Mouse (Mus musculus) large intestine, adult 2 months (tissue): ENCODE data around the gene Eef1akmt1. TPM values are rescaled to one million over a fixed set of nuclear protein-coding genes. Genes with fewer than 3 reads are reported as not detected.

Source experiments
- DNase-seq: peaks from one replicate; pipeline ENCODE4 v3.0.0-alpha.2; 2012; ENCODE audit warnings: low read depth, low spot score
- WGBS: fragments of 180-500 bp; shearing (Covaris S2); methylation state at CpG from one replicate; pipeline ENCODE4 v1.1.7; 2018; 5-methylcytosine and 5-hydroxymethylcytosine counted together
- polyA plus RNA-seq: library from polyadenylated mRNA; depleted of rRNA; stranded (reverse); fragments of >200 nt; gene quantifications from 2 replicates; pipeline ENCODE4 v1.2.3, GENCODE M21; 2012; rRNA removed

Gene Eef1akmt1
- polyA plus RNA-seq = 15.8 and 19.3 TPM in 2 replicates

DNA sequence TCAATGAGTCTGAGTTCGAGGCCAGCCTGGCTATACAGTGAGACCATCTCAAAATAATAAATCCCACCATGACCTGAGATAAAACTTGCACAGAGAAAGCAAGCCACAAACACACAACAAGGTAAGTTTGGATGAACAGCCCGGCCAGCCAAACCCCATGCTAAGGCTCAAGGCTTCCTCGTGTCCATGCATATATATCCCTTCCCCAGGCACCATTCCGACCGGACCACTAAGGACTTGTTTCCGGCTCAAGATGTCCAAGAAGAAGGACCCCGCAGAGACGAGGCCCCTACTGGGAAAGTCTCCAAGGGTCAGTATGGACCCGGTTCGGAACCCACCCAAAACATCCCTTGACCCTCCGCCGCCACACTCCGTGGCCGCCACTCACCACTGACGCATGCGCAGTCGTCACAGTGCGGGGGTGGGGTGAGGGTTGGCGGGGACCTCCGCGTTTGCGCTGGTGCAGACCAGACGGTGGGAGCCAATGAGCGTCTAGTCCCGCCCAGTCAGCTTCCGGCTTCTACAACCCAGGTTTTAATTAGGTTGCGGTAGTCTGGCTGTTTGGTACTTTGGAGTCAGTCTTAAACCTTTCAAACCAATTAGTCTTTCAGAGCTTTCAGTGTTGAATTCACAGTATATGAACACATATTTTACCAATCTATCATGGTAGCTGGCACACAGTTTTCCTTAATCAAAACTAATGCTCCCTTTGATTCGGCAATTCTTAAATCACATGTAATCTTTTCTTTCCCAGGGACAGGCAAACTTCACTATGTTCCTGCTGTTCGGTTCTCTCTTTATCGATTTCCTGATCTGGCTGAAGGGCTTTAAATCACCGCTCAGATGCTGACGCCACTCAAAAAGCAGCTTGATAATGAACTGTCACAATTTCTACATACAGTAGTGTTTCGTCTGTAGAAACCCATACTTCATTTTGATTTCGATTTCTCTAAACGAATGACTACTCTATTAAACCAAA, at the start of gene Eef1akmt1:
Gene Eef1akmt1 (minus strand): TSS at position 458 of the 979 bp plus-strand sequence.
- WGBS = 3% methylated on average over 35 of the region's 35 CpGs
- peak; percentile 93 for DNase-seq

DNA sequence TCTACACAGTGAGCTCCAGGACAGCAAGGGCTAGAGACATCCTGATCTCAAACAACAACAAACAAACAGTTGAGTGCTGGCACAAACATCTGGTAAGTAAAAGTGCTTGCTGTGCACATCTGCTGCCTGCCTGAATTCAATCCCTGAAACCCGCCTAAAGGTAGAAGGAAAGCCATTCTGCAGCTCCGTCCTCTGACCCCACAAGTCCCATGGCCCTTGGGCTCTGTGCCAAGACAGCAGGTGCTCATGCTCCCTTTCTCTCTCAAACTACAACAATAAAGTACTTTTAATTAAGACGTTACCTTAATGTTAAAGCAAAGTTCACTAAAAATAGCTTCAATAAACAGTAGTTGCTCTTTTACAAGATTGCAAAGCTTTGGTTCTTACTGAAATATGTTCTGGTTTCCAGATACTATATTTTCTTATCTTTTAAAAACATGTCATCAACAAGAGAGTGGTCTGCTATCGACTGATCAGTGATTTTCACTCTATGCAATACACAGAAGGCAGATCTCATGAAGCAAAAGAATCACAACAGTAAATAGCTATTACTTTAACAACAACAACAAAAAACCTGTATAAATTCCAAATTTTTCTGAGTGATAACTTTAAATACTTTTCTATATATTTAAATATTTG, 49.3 kb upstream of the Eef1akmt1 start:
- DNase-seq = no peak
- WGBS = 22% methylated on average over 4 of the region's 4 CpGs

DNA sequence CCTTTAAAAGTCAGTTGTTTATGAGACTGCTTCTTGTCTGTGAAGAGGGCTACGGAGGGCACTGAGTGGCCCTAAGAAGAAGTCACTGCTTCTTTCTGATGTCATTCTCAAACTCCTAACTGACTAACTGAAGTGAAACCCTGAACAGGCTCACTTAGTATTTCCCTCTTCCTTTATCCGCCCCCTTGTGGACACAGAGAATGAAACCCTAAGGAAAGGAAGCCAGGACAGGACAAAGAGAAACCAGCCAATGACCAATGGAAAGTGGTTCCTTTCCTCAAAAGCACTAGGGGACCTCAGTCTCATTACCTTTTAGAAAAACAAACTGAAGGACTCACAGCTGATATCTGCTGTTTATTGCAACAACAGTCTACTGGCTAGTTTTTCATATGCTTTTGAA, 48.1 kb upstream of the Eef1akmt1 start:
- DNase-seq = peak; percentile 61
- WGBS = 41% methylated on average over 2 of the region's 2 CpGs

DNA sequence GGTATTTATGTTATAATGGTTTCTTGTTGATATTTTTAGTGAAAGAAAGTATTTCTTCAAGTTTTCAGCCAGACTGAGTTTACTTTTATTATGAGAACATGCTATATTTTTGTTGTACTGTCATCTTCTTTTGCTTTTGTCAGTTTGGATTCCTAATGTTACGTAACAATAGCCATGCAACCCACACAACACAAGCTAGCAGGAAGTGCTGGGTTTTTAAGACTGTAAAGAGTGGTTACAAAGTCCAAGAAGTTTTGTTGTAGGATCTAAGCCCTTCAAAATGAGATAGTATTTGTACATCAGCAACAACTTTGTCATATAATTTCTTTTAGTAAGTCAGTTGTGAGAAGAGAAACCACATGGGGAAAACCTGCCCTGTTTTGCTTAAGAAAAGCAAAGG, 46.3 kb upstream of the Eef1akmt1 start:
- no peak for DNase-seq
- 88% methylated on average over 1 of the region's 1 CpGs for whole genome bisulfite sequencing

DNA sequence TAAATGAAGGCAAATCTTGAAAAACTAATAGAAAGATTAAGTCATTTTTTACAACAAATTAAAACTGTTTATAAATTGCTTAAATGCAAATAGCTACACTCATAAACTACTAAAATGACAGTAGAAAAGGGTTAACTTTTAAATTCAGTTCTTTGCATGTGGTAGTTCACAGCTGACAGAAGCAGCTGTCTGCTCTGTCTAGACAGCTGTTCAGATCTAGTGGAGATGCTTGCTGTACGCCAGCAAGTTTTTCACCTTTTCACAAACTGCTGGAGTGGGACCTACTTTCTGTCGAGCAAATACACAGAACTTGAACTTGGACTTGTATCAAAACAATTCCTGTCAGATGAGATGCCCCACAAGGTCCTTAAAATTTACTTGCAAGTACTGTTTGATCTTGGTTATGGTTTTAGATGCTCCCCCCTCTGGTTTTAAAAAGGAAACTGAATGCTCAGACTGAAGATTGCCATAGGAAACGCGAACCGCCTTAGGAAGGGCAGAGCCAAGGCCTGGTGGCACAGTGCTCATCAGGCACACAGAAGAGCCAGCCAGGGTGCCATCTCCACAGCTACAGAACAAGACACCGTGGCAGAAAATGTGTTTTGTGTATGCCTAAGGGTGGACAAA, 45.0 kb upstream of the Eef1akmt1 start:
- WGBS = 71% methylated on average over 6 of the region's 6 CpGs
- no peak for DNase-seq

DNA sequence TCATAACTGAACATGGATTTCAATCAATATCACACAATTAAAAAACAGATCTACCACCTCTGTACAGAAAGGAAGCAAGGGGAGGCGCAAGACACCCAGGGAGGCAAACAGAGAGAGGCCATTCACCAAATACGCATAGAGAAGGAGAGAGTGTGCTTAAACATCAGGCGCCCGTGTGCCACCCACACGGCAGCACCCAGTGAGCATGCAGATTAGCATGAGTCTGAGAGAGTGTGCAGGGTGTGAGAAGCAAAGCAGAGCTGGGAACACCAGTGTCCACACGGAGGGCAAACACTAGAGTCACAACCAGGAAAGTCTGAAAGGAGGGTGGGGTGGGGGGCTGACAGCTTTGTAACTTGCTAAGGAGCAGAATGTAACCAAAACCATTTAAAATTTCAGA, 44.4 kb upstream of the Eef1akmt1 start:
- no peak for DNase-seq
- WGBS = 83% methylated on average over 6 of the region's 6 CpGs

DNA sequence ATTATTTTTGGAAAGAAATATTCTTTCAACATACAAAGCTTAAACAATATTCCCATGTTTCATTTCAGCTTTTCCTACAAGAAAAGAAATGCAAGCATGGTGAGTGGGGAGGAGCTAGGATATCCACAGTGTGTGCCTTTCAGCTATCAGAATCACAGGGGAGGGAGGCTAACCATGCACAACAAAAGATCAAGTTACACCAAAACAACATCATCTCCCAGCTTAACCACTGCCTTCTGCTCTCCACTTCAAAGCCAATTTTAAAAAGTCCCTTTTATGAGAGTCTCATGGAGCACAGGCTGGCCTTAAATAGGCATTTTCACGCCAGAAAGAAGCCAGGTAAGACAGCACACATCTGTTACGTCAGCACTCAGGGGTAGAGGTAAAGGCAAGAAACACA, 39.6 kb upstream of the Eef1akmt1 start:
- 94% methylated on average over 2 of the region's 2 CpGs for WGBS
- no peak for DNase-seq

DNA sequence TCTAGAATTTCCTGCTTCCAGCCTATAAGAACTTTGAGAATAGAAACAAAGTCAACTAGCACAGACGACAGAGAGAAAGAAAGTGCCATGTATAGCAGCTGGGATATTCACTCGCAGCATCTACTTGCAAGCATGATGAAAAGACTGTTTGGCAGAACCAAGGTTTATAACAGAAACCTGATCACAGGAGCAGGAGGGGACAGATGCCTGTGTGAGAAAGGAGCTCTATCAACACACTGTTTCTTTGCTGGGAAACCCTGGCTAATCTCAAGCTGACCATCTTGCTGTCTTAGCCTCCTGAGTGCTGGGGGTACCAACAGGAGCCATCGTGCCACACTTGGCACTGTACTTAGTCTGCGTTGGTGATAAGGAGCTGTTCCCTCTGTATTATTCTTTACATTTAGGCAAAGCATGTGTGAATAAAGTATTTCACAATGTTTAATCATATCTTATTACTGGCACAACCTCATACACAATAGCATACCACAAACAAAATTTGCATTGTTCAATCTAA, 38.5 kb upstream of the Eef1akmt1 start:
- 88% methylated on average over 4 of the region's 4 CpGs for WGBS
- DNase-seq = no peak

DNA sequence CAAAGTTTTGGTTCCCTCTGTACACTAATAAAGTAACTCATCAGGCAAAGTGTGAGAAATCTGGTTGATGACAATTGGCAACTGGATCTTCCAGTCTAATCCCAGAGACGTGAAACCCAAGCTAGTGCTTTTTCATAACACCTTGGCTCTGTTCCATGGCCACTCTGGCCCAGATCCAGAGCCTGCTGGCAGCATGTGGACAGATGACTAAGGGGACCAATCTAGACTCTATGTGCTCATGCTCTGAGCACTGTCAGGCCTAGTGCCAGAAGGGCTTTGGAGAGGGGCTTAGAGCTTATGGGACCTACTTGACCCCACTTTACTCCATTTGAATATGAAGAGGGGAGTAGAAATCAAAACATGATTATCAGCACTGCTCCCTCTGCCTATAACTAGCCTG, 36.1 kb upstream of the Eef1akmt1 start:
- DNase-seq = peak; percentile 65
- 7% methylated on average over 1 of the region's 1 CpGs for WGBS

DNA sequence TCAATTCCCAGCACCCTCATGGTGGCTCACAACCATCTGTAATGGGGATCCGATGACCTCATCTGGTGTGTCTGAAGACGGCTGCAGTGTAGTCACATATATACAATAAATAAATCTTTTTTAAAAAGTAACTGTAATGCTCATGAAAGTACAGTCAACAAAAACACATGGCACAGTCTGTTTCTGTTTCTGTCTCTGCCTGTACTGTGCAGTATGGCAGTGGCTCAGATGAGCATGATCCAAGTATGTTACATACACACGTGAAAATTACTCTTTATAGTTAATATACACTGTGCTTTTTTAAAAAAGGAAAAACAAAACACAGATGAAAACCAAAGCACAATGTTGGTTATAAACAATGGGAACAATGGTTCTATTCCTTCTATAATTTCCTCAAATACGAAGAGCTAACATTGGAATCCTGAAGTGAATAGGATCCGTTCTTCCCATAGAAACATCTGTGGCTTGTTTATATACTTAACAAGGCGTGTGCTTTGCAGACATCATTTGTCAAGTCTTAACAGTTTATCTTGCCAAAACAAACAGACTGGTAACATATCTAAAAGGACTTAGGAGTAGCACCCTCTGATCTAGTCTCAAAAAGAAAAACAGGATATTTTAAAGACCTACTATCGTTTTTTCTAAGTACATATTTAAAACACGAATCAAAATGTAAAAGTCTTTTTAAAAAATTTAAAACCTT, 35.4 kb upstream of the Eef1akmt1 start:
- WGBS = 33% methylated on average over 8 of the region's 8 CpGs
- no peak for DNase-seq

DNA sequence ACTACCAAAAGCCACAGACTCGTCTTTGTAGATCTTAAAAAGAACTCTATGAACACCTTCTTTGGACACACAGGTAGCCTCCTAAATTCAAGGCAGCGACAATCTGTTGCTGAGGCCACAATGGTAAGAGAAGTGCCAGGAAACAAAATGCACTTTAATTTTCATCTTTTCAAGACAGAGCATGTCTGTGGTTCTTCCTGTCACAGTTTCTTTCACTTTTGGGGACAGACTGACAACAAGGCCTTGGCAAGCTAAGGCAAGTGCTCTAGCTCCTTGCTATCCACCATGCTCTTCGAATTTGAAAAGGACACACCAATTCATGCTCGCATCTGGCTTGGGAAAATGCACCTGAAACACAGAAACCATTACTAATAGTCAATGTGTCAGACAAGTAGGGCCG, 21.9 kb upstream of the Eef1akmt1 start:
- WGBS = 94% methylated on average over 5 of the region's 5 CpGs
- no peak for DNase-seq

DNA sequence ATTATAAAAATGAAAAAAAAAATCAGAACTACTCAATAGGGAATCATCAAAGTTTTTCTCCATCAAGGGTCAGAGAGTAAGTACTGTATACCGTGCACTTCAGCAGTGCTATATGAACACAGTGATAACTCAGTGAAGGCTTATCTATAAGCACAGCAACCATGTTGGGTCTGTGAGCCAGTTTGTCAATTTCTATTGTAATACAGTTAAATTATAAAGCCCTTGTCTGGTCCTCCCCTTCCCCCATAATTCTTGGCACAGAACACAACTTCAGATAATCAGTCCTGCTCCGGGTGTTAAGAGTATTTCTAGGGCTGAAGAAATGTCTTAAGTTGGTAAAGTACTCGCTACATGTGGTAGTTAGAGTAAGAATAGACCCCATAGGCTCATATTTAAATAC, 20.4 kb upstream of the Eef1akmt1 start:
- 90% methylated on average over 3 of the region's 3 CpGs for WGBS
- no peak for DNase-seq

DNA sequence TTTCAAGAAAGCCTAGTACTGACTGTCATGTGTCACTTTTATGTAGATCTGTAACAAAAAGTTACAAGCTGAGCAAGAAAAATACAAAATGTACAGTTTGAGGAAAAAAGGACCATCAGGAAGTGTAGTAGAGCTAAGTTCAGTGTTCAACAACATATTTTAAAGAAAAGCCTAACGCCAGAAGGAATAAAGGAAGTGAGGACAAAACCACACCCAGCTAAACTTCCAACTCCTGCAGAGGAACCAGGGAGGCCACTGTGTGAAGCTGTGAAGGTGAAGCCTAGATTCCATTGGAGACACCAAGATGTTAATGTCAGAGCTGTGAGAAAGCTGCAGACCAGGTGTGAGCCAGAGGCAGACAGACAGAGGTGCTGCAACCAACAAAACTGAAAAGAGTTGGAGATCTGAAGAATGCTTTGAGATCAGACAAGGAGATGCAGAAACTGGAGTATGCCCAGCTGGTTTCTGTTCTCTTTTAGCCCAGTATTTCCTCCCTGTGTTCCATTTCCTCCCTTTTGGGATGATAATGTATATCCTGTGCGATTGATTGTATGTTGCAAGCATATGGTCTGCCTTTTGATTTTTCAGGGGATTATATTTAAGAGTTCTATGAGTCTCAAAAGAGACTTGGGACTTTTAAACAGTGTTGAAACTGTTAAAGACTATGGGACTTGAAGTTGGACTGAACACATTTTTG, 5.1 kb upstream of the Eef1akmt1 start:
- WGBS = 92% methylated on average over 2 of the region's 2 CpGs
- no peak for DNase-seq

DNA sequence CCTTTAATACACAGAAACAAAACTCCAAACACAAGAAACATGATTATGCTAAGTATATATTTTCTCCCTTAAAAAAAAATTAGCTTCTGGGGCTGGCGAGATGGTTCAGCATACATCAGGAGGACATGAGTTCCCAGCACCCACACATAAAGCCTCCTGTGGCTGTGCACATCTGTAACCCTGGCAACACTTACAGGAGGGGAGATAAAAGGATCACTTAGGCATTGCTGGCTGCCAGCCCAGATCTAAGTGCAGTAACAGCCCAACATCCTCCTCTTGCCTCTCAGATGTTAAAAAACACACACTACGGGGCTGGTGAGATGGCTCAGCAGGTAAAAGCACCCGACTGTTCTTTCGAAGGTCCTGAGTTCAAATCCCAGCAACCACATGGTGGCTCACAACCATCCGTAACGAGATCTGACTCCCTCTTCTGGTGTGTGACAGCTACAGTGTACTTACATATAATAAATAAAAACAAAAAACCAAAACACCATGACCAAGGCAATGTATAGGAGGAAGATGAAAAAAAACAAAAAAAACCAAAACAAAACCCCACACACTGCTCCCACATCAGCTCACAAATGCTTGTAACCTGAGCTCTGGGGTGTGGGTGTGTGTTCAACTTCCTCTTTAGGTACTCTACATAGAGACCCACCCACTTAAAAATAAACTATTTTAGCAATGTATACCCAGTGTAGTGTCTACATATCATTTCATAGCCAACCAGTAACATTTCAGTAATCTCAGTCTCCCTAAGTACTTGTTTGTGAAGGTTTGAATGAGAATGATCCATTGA, 3.6 kb upstream of the Eef1akmt1 start:
- DNase-seq = no peak
- WGBS = 64% methylated on average over 6 of the region's 6 CpGs

DNA sequence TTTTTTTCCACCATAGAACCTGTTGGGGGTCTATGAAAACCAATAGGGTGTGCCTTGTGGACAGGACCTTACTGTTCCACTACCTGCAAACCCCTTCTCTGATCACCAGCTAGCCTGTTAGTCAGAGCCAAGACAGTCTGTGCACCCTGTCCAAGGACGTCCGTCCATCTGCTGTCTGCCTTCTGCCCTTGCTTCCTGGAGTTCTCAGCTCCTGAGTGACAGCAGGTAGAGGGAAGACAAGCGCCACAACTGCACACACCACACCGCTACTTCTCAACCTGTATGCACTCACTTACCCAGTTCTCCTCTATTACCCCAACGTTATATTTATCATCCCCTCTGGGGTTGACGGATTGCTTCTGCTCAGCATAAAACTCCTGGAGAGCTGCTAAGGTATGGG, 5.8 kb downstream of the Eef1akmt1 start:
- no peak for DNase-seq
- 83% methylated on average over 6 of the region's 6 CpGs for WGBS

DNA sequence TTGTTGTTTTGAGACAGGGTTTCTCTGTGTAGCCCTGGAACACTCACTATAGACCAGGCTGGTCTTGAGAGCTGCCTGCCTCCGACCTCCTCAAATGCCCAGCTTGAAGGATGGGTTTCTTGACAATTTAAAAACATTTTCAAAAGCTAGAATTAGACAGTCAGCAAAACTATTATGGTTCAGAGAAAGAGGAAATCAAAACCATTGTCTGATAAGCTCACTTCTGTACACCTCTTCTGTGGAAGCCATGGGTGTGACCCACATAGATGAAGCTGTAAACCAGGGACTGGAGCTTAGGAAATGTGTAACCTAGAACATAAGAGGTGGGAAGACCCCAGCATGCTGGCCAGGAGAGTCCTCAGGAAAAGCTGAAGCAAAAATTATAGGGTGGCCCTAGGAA, 14.5 kb downstream of the Eef1akmt1 start:
- WGBS = 92% methylated on average over 1 of the region's 1 CpGs
- no peak for DNase-seq

DNA sequence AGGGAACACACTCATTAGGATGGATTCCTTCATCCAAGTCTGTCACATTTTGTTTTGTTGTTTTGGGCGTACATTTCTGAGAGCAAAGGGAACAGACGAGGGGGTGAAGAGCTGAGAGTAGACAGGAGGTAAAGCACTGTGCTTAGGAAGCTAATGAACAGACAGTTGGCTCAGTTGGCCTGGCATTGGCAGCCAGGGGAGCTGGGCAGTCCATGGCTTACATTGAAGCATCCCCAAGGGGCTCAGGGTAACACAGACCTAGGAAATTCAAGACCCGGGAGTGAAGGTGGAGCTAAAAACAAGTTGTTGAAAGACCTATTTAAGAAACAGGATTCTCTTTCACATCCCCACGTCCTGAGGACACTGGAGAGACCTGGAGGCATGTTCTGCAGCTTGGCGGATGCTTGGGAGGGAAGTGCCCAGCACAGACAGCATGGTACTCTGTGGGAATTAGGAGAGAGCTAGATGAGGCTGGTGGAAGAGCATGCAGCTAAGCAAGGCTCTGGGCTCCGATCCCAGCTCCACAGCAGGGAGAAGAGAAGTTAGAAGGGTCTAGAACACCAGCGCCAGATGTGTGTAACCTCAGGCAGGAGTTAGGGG, 15.8 kb downstream of the Eef1akmt1 start:
- 87% methylated on average over 7 of the region's 7 CpGs for WGBS
- no peak for DNase-seq

DNA sequence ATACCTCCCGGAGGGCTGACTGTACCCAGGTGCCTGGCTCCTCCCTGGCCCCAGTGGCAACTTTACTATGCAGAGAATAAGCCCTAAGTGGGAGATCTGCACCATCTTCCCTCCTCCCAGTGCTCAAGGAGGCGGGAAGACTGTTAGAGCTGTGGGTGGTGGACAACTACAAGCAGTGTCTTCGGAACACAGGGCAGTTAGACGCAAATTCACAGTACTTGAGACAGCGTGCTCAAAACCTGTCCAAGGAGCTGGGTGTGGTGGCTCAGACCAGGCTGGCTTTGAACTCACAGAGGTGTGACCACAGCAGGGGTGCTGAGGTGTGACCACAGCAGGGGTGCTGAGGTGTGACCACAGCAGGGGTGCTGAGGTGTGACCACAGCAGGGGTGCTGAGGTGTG, 17.0 kb downstream of the Eef1akmt1 start:
- no peak for DNase-seq

More for the DNA sequence above, 17.0 kb downstream of the Eef1akmt1 start:
- WGBS = 88% methylated on average over 5 of the region's 5 CpGs
